Mouse (Mus musculus) spleen, postnatal 36 days (tissue): ENCODE measurements around the gene Gli2.

Experiments
- DNase-seq, 2 experiments: peaks; one replicate each; pipeline ENCODE4 v3.0.0; 2022; ENCODE audit warnings: low spot score in 2 of 2, mixed read lengths in 1 of 2

Gene Gli2

GRCm38 (mm10) chr1:118799322-118800116, 253.9 kb downstream of the Gli2 start:
- DNase-seq = no peak

GRCm38 (mm10) chr1:118795415-118796167, 257.8 kb downstream of the Gli2 start:
- no peak for DNase-seq

- no peak for DNase-seq
These were observed 263.5 kb downstream of the Gli2 start for GRCm38 (mm10) chr1:118789871-118790270.

- no peak for DNase-seq
These were observed 264.0 kb downstream of the Gli2 start for GRCm38 (mm10) chr1:118789468-118789867.

- no peak for DNase-seq
These were observed 264.6 kb downstream of the Gli2 start for GRCm38 (mm10) chr1:118788813-118789212.

- no peak for DNase-seq
These were observed 265.9 kb downstream of the Gli2 start for GRCm38 (mm10) chr1:118787486-118787885.
